Mouse (Mus musculus) midbrain, embryonic 15.5 days (tissue): ENCODE results near the gene Gadl1. TPM values are rescaled to one million over a fixed set of nuclear protein-coding genes. Genes with fewer than 3 reads are reported as not detected.
"Not testable (repeated sequence)": the region's sequence is repeated elsewhere in the genome, so short reads cannot be mapped to it uniquely, and the experiment has no call there.

Experiments
- ATAC-seq: fragments of 200-750 bp; cut with Nextera tagmentation; replicated peaks from 2 replicates; pipeline ENCODE4 v1.8.0; 2017; ENCODE audit warnings: moderate TSS enrichment
- H3K27ac ChIP-seq: fragments of 300-500 bp; sonication (generic); 2 replicates; pipeline ENCODE4 v1.5.1; 2015; ENCODE audit warnings: mild to moderate bottlenecking, inconsistent platforms
- H3K27me3 ChIP-seq: fragments of 300-500 bp; sonication (generic); replicated peaks from 2 replicates; pipeline ENCODE4 v1.6.1; 2015; ENCODE audit warnings: inconsistent platforms
- H3K36me3 ChIP-seq: fragments of 300-500 bp; sonication (generic); replicated peaks from 2 replicates; pipeline ENCODE4 v1.6.1; 2015; ENCODE audit warnings: inconsistent platforms
- H3K4me1 ChIP-seq: fragments of 300-500 bp; sonication (generic); 2 replicates; pipeline ENCODE4 v1.6.1; 2015; ENCODE audit warnings: inconsistent platforms
- H3K4me2 ChIP-seq: fragments of 300-500 bp; sonication (generic); 2 replicates; pipeline ENCODE4 v1.6.1; 2015; ENCODE audit warnings: inconsistent platforms, mild to moderate bottlenecking, moderate library complexity
- H3K4me3 ChIP-seq: fragments of 300-500 bp; sonication (generic); 2 replicates; pipeline ENCODE4 v1.5.1; 2015; ENCODE audit warnings: mild to moderate bottlenecking, inconsistent platforms
- H3K9ac ChIP-seq: fragments of 300-500 bp; sonication (generic); 2 replicates; pipeline ENCODE4 v1.6.1; 2015; ENCODE audit warnings: mild to moderate bottlenecking, inconsistent platforms
- H3K9me3 ChIP-seq: fragments of 300-500 bp; sonication (generic); 2 replicates; pipeline ENCODE4 v1.6.1; 2016; ENCODE audit warnings: inconsistent platforms
- WGBS: fragments of 180-500 bp; shearing (Covaris S2); methylation state at CpG from one replicate; pipeline ENCODE4 v1.1.7; 2015; ENCODE audit warnings: mixed read lengths; 5-methylcytosine and 5-hydroxymethylcytosine counted together
- polyA plus RNA-seq: library from polyadenylated mRNA; unstranded; fragments of >200 nt; fragmentation: Nextera tagmentation; extraction: Ambion mirVana; gene quantifications from 2 replicates; pipeline ENCODE4 v1.2.1, GENCODE M21; 2015

Gadl1 gene
- polyA plus RNA-seq, 1 experiment from 2014 or later: 0.18 TPM

GRCm38 (mm10) chr9:116041369-116041768, 132.1 kb downstream of the Gadl1 start:
- Histone ChIP-seq H3K27me3 (no peaks in the 10 kb centered on the region), H3K9ac (no peak overlapping the region), H3K27ac (no peak overlapping the region), H3K4me3 (no peak overlapping the region), H3K36me3 (no peaks in the 10 kb centered on the region), H3K4me2 (no peak overlapping the region), H3K9me3 (no peaks in the 10 kb centered on the region), H3K4me1 (peaks cover 6% of the 10 kb centered on the region)
- ATAC-seq: no peak
- 71% methylated on average over 4 of the region's 4 CpGs for WGBS

- H3K4me3 ChIP-seq: no peak overlapping the region
- H3K4me2 ChIP-seq: no peak overlapping the region
- 6% methylated on average over 3 of the region's 3 CpGs for WGBS
- H3K4me1 ChIP-seq: peaks cover 6% of the 10 kb centered on the region
- peak; percentile 58; the same call in 1 of the 2 replicates for ATAC-seq
- no peaks in the 10 kb centered on the region for H3K9me3 ChIP-seq
- no peaks in the 10 kb centered on the region for H3K36me3 ChIP-seq
- H3K27me3 ChIP-seq: no peaks in the 10 kb centered on the region
- H3K27ac ChIP-seq: no peak overlapping the region
- H3K9ac ChIP-seq: no peak overlapping the region
Observed at GRCm38 (mm10) chr9:116041787-116042186, 132.5 kb downstream of the Gadl1 start.

- H3K4me3 ChIP-seq: no peak overlapping the region
- H3K27ac ChIP-seq: no peak overlapping the region
- H3K4me2 ChIP-seq: no peak overlapping the region
- ATAC-seq: no peak
- H3K9ac ChIP-seq: no peak overlapping the region
- no peaks in the 10 kb centered on the region for H3K36me3 ChIP-seq
- no peaks in the 10 kb centered on the region for H3K27me3 ChIP-seq
- H3K9me3 ChIP-seq: no peaks in the 10 kb centered on the region
- WGBS: 81% methylated on average over 1 of the region's 1 CpGs
- H3K4me1 ChIP-seq: no peaks in the 10 kb centered on the region
Observed at GRCm38 (mm10) chr9:116049985-116050384, 140.7 kb downstream of the Gadl1 start.

- H3K27ac ChIP-seq: no peak overlapping the region
- WGBS: 78% methylated on average over 8 of the region's 8 CpGs
- no peak for ATAC-seq
- no peaks in the 10 kb centered on the region for H3K9me3 ChIP-seq
- H3K4me3 ChIP-seq: no peak overlapping the region
- no peak overlapping the region for H3K9ac ChIP-seq
- no peaks in the 10 kb centered on the region for H3K36me3 ChIP-seq
- no peak overlapping the region for H3K4me2 ChIP-seq
- H3K4me1 ChIP-seq: peaks cover 4% of the 10 kb centered on the region; the same call in 1 of the 2 replicates
- H3K27me3 ChIP-seq: no peaks in the 10 kb centered on the region
Observed at GRCm38 (mm10) chr9:116053976-116054375, 144.7 kb downstream of the Gadl1 start.

GRCm38 (mm10) chr9:116058475-116058874, 149.2 kb downstream of the Gadl1 start:
- ATAC-seq: no peak
- Histone ChIP-seq H3K27me3 (no peaks in the 10 kb centered on the region), H3K36me3 (no peaks in the 10 kb centered on the region), H3K9me3 (no peaks in the 10 kb centered on the region), H3K27ac (no peak overlapping the region), H3K4me1 (peaks cover 11% of the 10 kb centered on the region; the same call in 1 of the 2 replicates), H3K4me2 (no peak overlapping the region), H3K4me3 (no peak overlapping the region), H3K9ac (no peak overlapping the region)
- WGBS: 92% methylated on average over 4 of the region's 4 CpGs

GRCm38 (mm10) chr9:116059156-116059555, 149.9 kb downstream of the Gadl1 start:
- Histone ChIP-seq H3K9ac (no peak overlapping the region), H3K4me3 (no peak overlapping the region), H3K27me3 (no peaks in the 10 kb centered on the region), H3K9me3 (no peaks in the 10 kb centered on the region), H3K4me1 (peaks cover 11% of the 10 kb centered on the region; the same call in 1 of the 2 replicates), H3K4me2 (no peak overlapping the region), H3K36me3 (no peaks in the 10 kb centered on the region), H3K27ac (no peak overlapping the region)
- 0 out of 2 replicates have a peak, but pooled peaks have one; percentile 33 for ATAC-seq
- 64% methylated on average over 4 of the region's 4 CpGs for WGBS

GRCm38 (mm10) chr9:116060691-116061090, 151.4 kb downstream of the Gadl1 start:
- 19% methylated on average over 4 of the region's 4 CpGs for WGBS
- Histone ChIP-seq H3K4me3 (no peak overlapping the region), H3K27ac (no peak overlapping the region), H3K27me3 (no peaks in the 10 kb centered on the region), H3K36me3 (no peaks in the 10 kb centered on the region), H3K4me2 (no peak overlapping the region), H3K9ac (no peak overlapping the region), H3K9me3 (no peaks in the 10 kb centered on the region), H3K4me1 (peaks cover 11% of the 10 kb centered on the region; the same call in 1 of the 2 replicates)
- ATAC-seq: no peak

GRCm38 (mm10) chr9:116064774-116065173, 155.5 kb downstream of the Gadl1 start:
- Histone ChIP-seq H3K4me1 (peaks cover under 1% of the 10 kb centered on the region; the same call in 1 of the 2 replicates), H3K36me3 (no peaks in the 10 kb centered on the region), H3K4me2 (no peak overlapping the region), H3K4me3 (no peak overlapping the region), H3K9me3 (no peaks in the 10 kb centered on the region), H3K27me3 (no peaks in the 10 kb centered on the region), H3K27ac (no peak overlapping the region), H3K9ac (no peak overlapping the region)
- no peak for ATAC-seq
- 94% methylated on average over 17 of the region's 17 CpGs for WGBS

- not testable (repeated sequence) for H3K4me2 ChIP-seq, H3K27me3 ChIP-seq, H3K27ac ChIP-seq, H3K4me3 ChIP-seq, ATAC-seq, H3K36me3 ChIP-seq, H3K4me1 ChIP-seq, H3K9ac ChIP-seq, H3K9me3 ChIP-seq
- 100% methylated on average over 1 of the region's 1 CpGs for WGBS
Observed at GRCm38 (mm10) chr9:116071561-116071960, 162.3 kb downstream of the Gadl1 start.

GRCm38 (mm10) chr9:116076163-116076562, 166.9 kb downstream of the Gadl1 start:
- Histone ChIP-seq H3K4me2 (no peak overlapping the region), H3K9ac (no peak overlapping the region), H3K27ac (no peak overlapping the region), H3K27me3 (no peaks in the 10 kb centered on the region), H3K4me1 (no peaks in the 10 kb centered on the region), H3K4me3 (no peak overlapping the region), H3K9me3 (no peaks in the 10 kb centered on the region), H3K36me3 (no peaks in the 10 kb centered on the region)
- ATAC-seq: no peak
- WGBS: 75% methylated on average over 4 of the region's 4 CpGs

GRCm38 (mm10) chr9:116076946-116077345, 167.7 kb downstream of the Gadl1 start:
- no peaks in the 10 kb centered on the region for H3K9me3 ChIP-seq
- no peak overlapping the region for H3K4me3 ChIP-seq
- no peaks in the 10 kb centered on the region for H3K4me1 ChIP-seq
- no peaks in the 10 kb centered on the region for H3K36me3 ChIP-seq
- H3K27ac ChIP-seq: no peak overlapping the region
- H3K9ac ChIP-seq: no peak overlapping the region
- WGBS: 77% methylated on average over 2 of the region's 2 CpGs
- H3K27me3 ChIP-seq: no peaks in the 10 kb centered on the region
- no peak overlapping the region for H3K4me2 ChIP-seq
- ATAC-seq: no peak

- H3K36me3 ChIP-seq: no peaks in the 10 kb centered on the region
- no peak overlapping the region for H3K4me2 ChIP-seq
- no peaks in the 10 kb centered on the region for H3K27me3 ChIP-seq
- no peak overlapping the region for H3K27ac ChIP-seq
- no peaks in the 10 kb centered on the region for H3K9me3 ChIP-seq
- no peak overlapping the region for H3K9ac ChIP-seq
- no peak overlapping the region for H3K4me3 ChIP-seq
- no peak for ATAC-seq
- WGBS: 97% methylated on average over 2 of the region's 2 CpGs
- no peaks in the 10 kb centered on the region for H3K4me1 ChIP-seq
Observed at GRCm38 (mm10) chr9:116077419-116077818, 168.2 kb downstream of the Gadl1 start.

- no peaks in the 10 kb centered on the region for H3K9me3 ChIP-seq
- H3K4me2 ChIP-seq: no peak overlapping the region
- H3K36me3 ChIP-seq: no peaks in the 10 kb centered on the region
- no peak overlapping the region for H3K27ac ChIP-seq
- no peak for ATAC-seq
- H3K4me1 ChIP-seq: no peaks in the 10 kb centered on the region
- no peaks in the 10 kb centered on the region for H3K27me3 ChIP-seq
- H3K4me3 ChIP-seq: no peak overlapping the region
- WGBS: 81% methylated on average over 4 of the region's 4 CpGs
- no peak overlapping the region for H3K9ac ChIP-seq
Observed at GRCm38 (mm10) chr9:116081781-116082180, 172.5 kb downstream of the Gadl1 start.
